Mouse (Mus musculus) neural tube, embryonic 13.5 days (tissue): ENCODE data around the gene Tcp1. TPM values are rescaled to one million over a fixed set of nuclear protein-coding genes. Genes with fewer than 3 reads are reported as not detected.
"Not testable (repeated sequence)": the region's sequence is repeated elsewhere in the genome, so short reads cannot be mapped to it uniquely, and the experiment has no call there.

Experiments
- ATAC-seq: fragments of 200-750 bp; cut with Nextera tagmentation; 2 replicates; pipeline ENCODE4 v1.8.0; 2017; ENCODE audit warnings: low read depth, mild to moderate bottlenecking, moderate TSS enrichment, moderate library complexity
- H3K27ac ChIP-seq: fragments of 300-500 bp; sonication (generic); replicated peaks from 2 replicates; pipeline ENCODE4 v1.5.1; 2015; ENCODE audit warnings: moderate library complexity, mild to moderate bottlenecking, inconsistent platforms
- H3K27me3 ChIP-seq: fragments of 300-500 bp; sonication (generic); 2 replicates; pipeline ENCODE4 v1.6.1; 2015; ENCODE audit warnings: mild to moderate bottlenecking, inconsistent platforms
- H3K36me3 ChIP-seq: fragments of 300-500 bp; sonication (generic); 2 replicates; pipeline ENCODE4 v1.6.1; 2015; ENCODE audit warnings: mild to moderate bottlenecking, inconsistent platforms
- H3K4me1 ChIP-seq: fragments of 300-500 bp; sonication (generic); replicated peaks from 2 replicates; pipeline ENCODE4 v1.6.1; 2015; ENCODE audit warnings: inconsistent platforms
- H3K4me2 ChIP-seq: fragments of 300-500 bp; sonication (generic); 2 replicates; pipeline ENCODE4 v1.6.1; 2015; ENCODE audit warnings: inconsistent platforms, mild to moderate bottlenecking, moderate library complexity
- H3K4me3 ChIP-seq: fragments of 300-500 bp; sonication (generic); 2 replicates; pipeline ENCODE4 v1.5.1; 2015; ENCODE audit warnings: mild to moderate bottlenecking, inconsistent platforms
- H3K9ac ChIP-seq: fragments of 300-500 bp; sonication (generic); 2 replicates; pipeline ENCODE4 v1.6.1; 2015; ENCODE audit warnings: moderate library complexity, mild to moderate bottlenecking, inconsistent platforms
- H3K9me3 ChIP-seq: fragments of 300-500 bp; sonication (generic); 2 replicates; pipeline ENCODE4 v1.6.1; 2016; ENCODE audit warnings: inconsistent platforms
- WGBS: fragments of 180-500 bp; shearing (Covaris S2); methylation state at CpG from one replicate; pipeline ENCODE4 v1.1.7; 2015; 5-methylcytosine and 5-hydroxymethylcytosine counted together
- polyA plus RNA-seq: library from polyadenylated mRNA; unstranded; fragments of >200 nt; fragmentation: Nextera tagmentation; extraction: Ambion mirVana; gene quantifications from 2 replicates; pipeline ENCODE4 v1.2.1, GENCODE M21; 2015

Tcp1 gene
- polyA plus RNA-seq, 1 experiment from 2014 or later: 410 TPM

DNA sequence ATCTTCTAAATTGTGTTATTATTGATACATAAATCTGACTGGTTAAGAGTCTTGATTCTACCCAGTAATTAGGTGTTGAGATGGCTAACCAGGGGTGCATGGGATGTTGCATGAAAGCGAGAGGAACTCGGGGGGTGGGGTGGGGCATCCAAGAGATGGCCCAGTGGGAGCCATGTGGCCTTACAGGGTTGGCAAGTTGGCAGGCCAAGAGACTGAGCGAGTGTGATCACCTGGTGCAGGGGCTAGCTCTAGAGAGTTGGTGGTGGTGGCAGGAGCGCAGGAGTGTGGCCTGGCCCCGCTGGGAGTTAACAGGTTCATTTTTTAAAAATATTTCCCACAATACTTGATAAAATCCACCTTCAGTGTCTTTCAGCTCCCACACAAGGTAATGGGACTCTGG, 17.8 kb upstream of the Tcp1 start:
- peaks cover 28% of the 10 kb centered on the region for H3K36me3 ChIP-seq
- WGBS: 88% methylated on average over 5 of the region's 5 CpGs

GRCm38 (mm10) chr17:12898607-12899006, 16.9 kb upstream of the Tcp1 start:
- not testable (repeated sequence) for H3K4me3 ChIP-seq, H3K27me3 ChIP-seq, ATAC-seq, H3K4me2 ChIP-seq, H3K4me1 ChIP-seq, H3K9ac ChIP-seq, H3K9me3 ChIP-seq
- Histone ChIP-seq H3K36me3 (peaks cover 34% of the 10 kb centered on the region), H3K27ac (peak overlapping the region; percentile 54)
- 35% methylated on average over 2 of the region's 2 CpGs for WGBS

More for the DNA sequence above, 17.8 kb upstream of the Tcp1 start:
- no peak overlapping the region for H3K9ac ChIP-seq
- no peaks in the 10 kb centered on the region for H3K27me3 ChIP-seq
- ATAC-seq: no peak
- no peak overlapping the region for H3K4me2 ChIP-seq
- no peaks in the 10 kb centered on the region for H3K9me3 ChIP-seq
- no peak overlapping the region for H3K4me3 ChIP-seq
- no peaks in the 10 kb centered on the region for H3K4me1 ChIP-seq
- 0 out of 2 replicates have a peak overlapping the region, but pooled peaks have one; percentile 38 for H3K27ac ChIP-seq

- no peak overlapping the region for H3K4me3 ChIP-seq
- H3K4me1 ChIP-seq: 0 out of 2 replicates have a peak, but pooled peaks cover 4% of the 10 kb centered on the region
- no peak overlapping the region for H3K4me2 ChIP-seq
- no peaks in the 10 kb centered on the region for H3K9me3 ChIP-seq
- H3K27ac ChIP-seq: no peak overlapping the region
- no peaks in the 10 kb centered on the region for H3K27me3 ChIP-seq
- ATAC-seq: no peak
- no peak overlapping the region for H3K9ac ChIP-seq
- 94% methylated on average over 6 of the region's 6 CpGs for WGBS
- peaks cover 49% of the 10 kb centered on the region for H3K36me3 ChIP-seq
Observed at GRCm38 (mm10) chr17:12902291-12902690, 13.2 kb upstream of the Tcp1 start.

- H3K36me3 ChIP-seq: peaks cover 52% of the 10 kb centered on the region
Observed at GRCm38 (mm10) chr17:12903372-12904333, 11.8 kb upstream of the Tcp1 start.

GRCm38 (mm10) chr17:12904349-12904748, 11.2 kb upstream of the Tcp1 start:
- WGBS: 90% methylated on average over 1 of the region's 1 CpGs
- Histone ChIP-seq H3K9ac (no peak overlapping the region), H3K27me3 (no peaks in the 10 kb centered on the region), H3K4me3 (no peak overlapping the region), H3K4me1 (0 out of 2 replicates have a peak, but pooled peaks cover 4% of the 10 kb centered on the region), H3K4me2 (no peak overlapping the region), H3K36me3 (peaks cover 49% of the 10 kb centered on the region), H3K27ac (no peak overlapping the region), H3K9me3 (no peaks in the 10 kb centered on the region)
- ATAC-seq: no peak

More at GRCm38 (mm10) chr17:12903372-12904333, 11.8 kb upstream of the Tcp1 start:
- Histone ChIP-seq H3K9me3 (no peaks in the 10 kb centered on the region), H3K4me2 (no peak overlapping the region), H3K4me3 (no peak overlapping the region), H3K9ac (no peak overlapping the region), H3K4me1 (0 out of 2 replicates have a peak, but pooled peaks cover 4% of the 10 kb centered on the region), H3K27ac (no peak overlapping the region), H3K27me3 (no peaks in the 10 kb centered on the region)
- no peak for ATAC-seq
- WGBS: 46% methylated on average over 11 of the region's 12 CpGs

GRCm38 (mm10) chr17:12905810-12906209, 9.7 kb upstream of the Tcp1 start:
- WGBS: 80% methylated on average over 4 of the region's 4 CpGs
- Histone ChIP-seq H3K9me3 (no peaks in the 10 kb centered on the region), H3K27me3 (no peaks in the 10 kb centered on the region), H3K27ac (no peak overlapping the region), H3K36me3 (peaks cover 52% of the 10 kb centered on the region), H3K4me3 (no peak overlapping the region), H3K4me2 (no peak overlapping the region), H3K4me1 (0 out of 2 replicates have a peak, but pooled peaks cover 4% of the 10 kb centered on the region), H3K9ac (no peak overlapping the region)
- ATAC-seq: no peak

GRCm38 (mm10) chr17:12906436-12906835, 9.1 kb upstream of the Tcp1 start:
- H3K4me2 ChIP-seq: no peak overlapping the region
- H3K36me3 ChIP-seq: peaks cover 57% of the 10 kb centered on the region
- 0 out of 2 replicates have a peak, but pooled peaks cover 4% of the 10 kb centered on the region for H3K4me1 ChIP-seq
- no peaks in the 10 kb centered on the region for H3K27me3 ChIP-seq
- H3K9ac ChIP-seq: no peak overlapping the region
- ATAC-seq: no peak
- no peak overlapping the region for H3K4me3 ChIP-seq
- H3K27ac ChIP-seq: no peak overlapping the region
- no peaks in the 10 kb centered on the region for H3K9me3 ChIP-seq
- WGBS: 91% methylated on average over 9 of the region's 9 CpGs

GRCm38 (mm10) chr17:12909361-12910280, 5.9 kb upstream of the Tcp1 start, which contains the start of gene Pnldc1:
Pnldc1 (minus strand) TSS chr17:12910230.
- Histone ChIP-seq H3K4me2 (no peak within 1 kb of the TSS), H3K27ac (no peak within 1 kb of the TSS), H3K9me3 (no peaks in the 10 kb centered on the region), H3K27me3 (no peaks in the 10 kb centered on the region), H3K4me1 (peaks cover under 1% of the 10 kb centered on the region; the same call in 1 of the 2 replicates), H3K4me3 (no peak within 1 kb of the TSS), H3K36me3 (peaks cover 68% of the 10 kb centered on the region), H3K9ac (no peak within 1 kb of the TSS)
- WGBS: 82% methylated on average over 35 of the region's 35 CpGs
- ATAC-seq: no peak

DNA sequence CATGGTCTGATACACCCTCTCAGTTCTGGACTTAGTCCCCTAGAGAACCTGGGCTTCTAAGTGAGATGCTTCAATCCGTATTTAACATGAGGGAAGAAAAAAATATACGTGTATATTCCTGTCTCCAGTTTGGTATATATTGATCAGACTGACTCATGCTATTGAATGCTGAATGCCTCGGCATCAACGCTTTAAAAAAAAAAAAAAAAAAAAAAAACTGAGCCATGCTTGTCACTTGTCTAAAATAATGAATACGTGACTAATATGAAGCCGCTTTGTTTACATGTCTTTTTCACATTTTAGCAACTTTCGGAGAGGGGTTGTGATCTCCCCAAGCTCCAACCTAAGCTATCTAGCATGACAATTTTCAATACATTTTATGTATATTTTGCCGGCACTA, 5.1 kb upstream of the Tcp1 start:
- no peak for ATAC-seq
- H3K4me3 ChIP-seq: no peak overlapping the region
- no peak overlapping the region for H3K27ac ChIP-seq
- peaks cover 8% of the 10 kb centered on the region for H3K4me1 ChIP-seq
- no peaks in the 10 kb centered on the region for H3K9me3 ChIP-seq
- H3K4me2 ChIP-seq: no peak overlapping the region
- no peaks in the 10 kb centered on the region for H3K27me3 ChIP-seq
- WGBS: 95% methylated on average over 8 of the region's 8 CpGs
- peaks cover 60% of the 10 kb centered on the region for H3K36me3 ChIP-seq
- H3K9ac ChIP-seq: no peak overlapping the region

GRCm38 (mm10) chr17:12915881-12916583, 531 bp downstream of the Tcp1 start, which contains the start of gene Mrpl18:
Mrpl18 (minus strand) TSS chr17:12916345.
- WGBS: under 1% methylated on average over 56 of the region's 56 CpGs
- H3K36me3 ChIP-seq: peaks cover 59% of the 10 kb centered on the region
- no peaks in the 10 kb centered on the region for H3K27me3 ChIP-seq
- ATAC-seq: peak; percentile 98
- peaks cover 20% of the 10 kb centered on the region for H3K4me1 ChIP-seq
- H3K9me3 ChIP-seq: no peaks in the 10 kb centered on the region
- H3K9ac ChIP-seq: peak within 1 kb of the TSS; percentile 92
- H3K4me3 ChIP-seq: peak within 1 kb of the TSS; percentile 78
- peak within 1 kb of the TSS; percentile 91 for H3K4me2 ChIP-seq
- peak within 1 kb of the TSS; percentile 86 for H3K27ac ChIP-seq
